Mouse (Mus musculus) limb, embryonic 14.5 days (tissue): ENCODE data around the gene Phc3. TPM values are rescaled to one million over a fixed set of nuclear protein-coding genes. Genes with fewer than 3 reads are reported as not detected.
A peak's percentile ranks its signal among the peaks of the same experiment; 100 is the strongest.

Experiments
- ATAC-seq: fragments of 200-750 bp; cut with Nextera tagmentation; 2 replicates; pipeline ENCODE4 v1.8.0; 2017; ENCODE audit warnings: low read depth, moderate number of reproducible peaks, moderate TSS enrichment; ENCODE audit not compliant: low FRiP score
- DNase-seq: peaks from one replicate; pipeline ENCODE4 v3.0.0-alpha.2; 2015; ENCODE audit warnings: low spot score
- H3K27ac ChIP-seq: fragments of 300-500 bp; sonication (generic); replicated peaks from 2 replicates; pipeline ENCODE4 v1.5.1; 2014; ENCODE audit warnings: low read depth, mild to moderate bottlenecking, low read length, moderate library complexity, mixed read lengths
- H3K27me3 ChIP-seq: fragments of 300-500 bp; sonication (generic); 2 replicates; pipeline ENCODE4 v1.6.1; 2014; ENCODE audit warnings: low read length, mixed read lengths; ENCODE audit not compliant: control insufficient read depth, insufficient read depth
- H3K36me3 ChIP-seq: fragments of 300-500 bp; sonication (generic); 2 replicates; pipeline ENCODE4 v1.6.1; 2014; ENCODE audit warnings: mild to moderate bottlenecking, low read length, moderate library complexity, mixed read lengths; ENCODE audit not compliant: control insufficient read depth, insufficient read depth
- H3K4me1 ChIP-seq: fragments of 300-500 bp; sonication (generic); 2 replicates; pipeline ENCODE4 v1.6.1; 2014; ENCODE audit warnings: antibody characterized with exemption, low read length, mixed read lengths; ENCODE audit not compliant: control insufficient read depth, insufficient read depth
- H3K4me2 ChIP-seq: fragments of 300-500 bp; sonication (generic); replicated peaks from 2 replicates; pipeline ENCODE4 v1.6.1; 2014; ENCODE audit warnings: low read depth, mild to moderate bottlenecking, low read length, moderate library complexity; ENCODE audit not compliant: severe bottlenecking
- H3K4me3 ChIP-seq: fragments of 300-500 bp; sonication (generic); replicated peaks from 2 replicates; pipeline ENCODE4 v1.5.1; 2014; ENCODE audit warnings: low read length
- H3K9ac ChIP-seq: fragments of 300-500 bp; sonication (generic); 2 replicates; pipeline ENCODE4 v1.6.1; 2014; ENCODE audit warnings: mild to moderate bottlenecking, low read depth, low read length, moderate library complexity; ENCODE audit not compliant: severe bottlenecking
- H3K9me3 ChIP-seq: fragments of 300-500 bp; sonication (generic); 2 replicates; pipeline ENCODE4 v1.6.1; 2016; ENCODE audit warnings: low read length; ENCODE audit not compliant: control insufficient read depth
- POLR2A ChIP-seq: fragments of 200-500 bp; IDR thresholded peaks from 2 replicates; pipeline ENCODE4 v1.8.0; 2012; ENCODE audit warnings: inconsistent platforms, mild to moderate bottlenecking, moderate library complexity, borderline replicate concordance; ENCODE audit not compliant: insufficient read depth, insufficient read length; ENCODE audit errors: extremely low read depth
- WGBS: fragments of 180-500 bp; shearing (Covaris S2); extraction: QIAGEN DNeasy Blood & Tissue Kit; methylation state at CpG from one replicate; pipeline ENCODE4 v1.1.7; 2014; 5-methylcytosine and 5-hydroxymethylcytosine counted together
- polyA plus RNA-seq, 2 experiments: library from polyadenylated mRNA; depleted of rRNA in 1 of 2; stranded (reverse) in 1 of 2; unstranded in 1 of 2; fragments of >200 nt; fragmentation: Nextera tagmentation in 1 of 2; extraction: Ambion mirVana in 1 of 2; gene quantifications; 2 replicates each; pipeline versions ENCODE4 v1.2.1 to v1.2.3; 2012 to 2014

Gene Phc3
- polyA plus RNA-seq, 2 experiments = 7.9 to 16.9 TPM

DNA sequence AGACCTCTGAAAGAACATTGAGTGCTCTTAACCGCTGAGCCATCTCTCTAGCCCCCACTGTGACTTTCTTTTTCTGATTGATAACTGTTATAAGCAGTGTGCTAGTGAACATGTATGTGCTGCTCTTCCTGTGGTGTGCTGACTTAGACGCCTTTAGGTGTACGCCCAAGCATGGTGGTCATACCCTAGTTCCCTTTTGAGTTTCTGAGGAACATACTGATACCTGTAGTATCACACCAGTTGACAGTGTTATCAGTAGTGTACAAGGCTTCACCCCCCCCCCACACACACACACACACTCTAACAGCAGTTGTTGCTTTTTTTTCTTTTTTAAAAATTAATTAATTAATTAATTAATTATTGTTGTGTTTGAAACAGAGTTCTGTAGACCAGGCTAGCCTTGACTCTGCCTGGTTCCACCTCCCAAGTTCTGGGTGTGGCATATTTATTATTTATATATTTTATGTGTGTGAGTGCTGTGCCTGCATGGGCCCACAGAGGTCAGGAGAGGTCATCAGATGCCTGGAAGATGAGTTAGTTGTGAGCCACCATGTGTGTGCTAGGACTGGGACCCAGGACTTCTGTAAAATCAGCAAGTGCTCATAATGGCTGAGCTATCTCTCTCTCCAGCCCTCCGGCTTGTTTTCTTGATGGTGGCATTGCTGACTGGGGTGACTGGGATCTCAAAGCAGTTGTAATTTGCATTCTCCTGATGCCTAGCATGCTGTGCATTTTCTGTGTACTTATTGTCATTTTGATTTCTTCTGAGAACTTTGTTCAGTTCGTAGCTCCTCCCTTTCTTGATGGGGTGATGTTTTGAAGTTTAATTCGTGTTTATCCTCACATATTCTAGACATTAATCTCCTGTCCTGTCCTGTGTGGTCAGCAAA is 35.4 kb upstream of the Phc3 start:
- Histone ChIP-seq H3K4me1 (peaks cover 7% of the 10 kb centered on the region; the same call in 1 of the 2 replicates), H3K9me3 (no peaks in the 10 kb centered on the region), H3K27me3 (no peaks in the 10 kb centered on the region), H3K4me2 (no peak overlapping the region), H3K4me3 (no peak overlapping the region), H3K27ac (no peak overlapping the region), H3K36me3 (no peaks in the 10 kb centered on the region), H3K9ac (no peak overlapping the region)
- ATAC-seq (no peak), DNase-seq (no peak)
- 80% methylated on average over 6 of the region's 6 CpGs for WGBS
- TF ChIP-seq POLR2A = no peak

DNA sequence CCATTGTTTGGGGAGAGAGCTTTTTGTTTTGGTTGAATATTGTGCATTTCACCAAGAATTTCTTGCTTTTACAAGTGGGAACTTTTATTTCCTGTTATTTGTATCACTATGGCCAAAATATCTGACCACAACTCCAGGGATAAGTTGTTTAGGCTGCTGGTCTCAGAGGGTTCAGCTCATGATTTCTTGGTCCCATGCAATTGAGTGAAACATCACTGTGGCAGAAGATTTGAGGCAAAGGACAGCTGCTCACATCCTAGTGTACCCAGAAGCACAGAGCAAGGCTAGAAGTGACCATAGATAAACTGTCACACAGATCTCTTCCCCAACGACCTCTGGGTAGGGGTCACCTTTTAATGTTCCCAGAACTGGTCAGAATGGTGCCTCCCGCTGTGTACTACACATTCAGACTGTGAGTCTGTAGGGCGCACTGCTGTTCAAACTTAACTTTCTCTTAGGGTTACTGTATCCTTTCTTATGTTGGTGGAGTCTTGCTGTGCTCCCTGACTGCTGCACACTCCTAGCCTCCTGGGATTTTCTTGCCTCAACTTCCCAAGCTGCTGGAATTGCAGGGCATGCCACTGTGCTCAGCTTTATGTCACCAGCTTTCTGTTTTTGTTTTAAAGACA is 31.9 kb upstream of the Phc3 start:
- no peak overlapping the region for H3K27ac ChIP-seq

DNA sequence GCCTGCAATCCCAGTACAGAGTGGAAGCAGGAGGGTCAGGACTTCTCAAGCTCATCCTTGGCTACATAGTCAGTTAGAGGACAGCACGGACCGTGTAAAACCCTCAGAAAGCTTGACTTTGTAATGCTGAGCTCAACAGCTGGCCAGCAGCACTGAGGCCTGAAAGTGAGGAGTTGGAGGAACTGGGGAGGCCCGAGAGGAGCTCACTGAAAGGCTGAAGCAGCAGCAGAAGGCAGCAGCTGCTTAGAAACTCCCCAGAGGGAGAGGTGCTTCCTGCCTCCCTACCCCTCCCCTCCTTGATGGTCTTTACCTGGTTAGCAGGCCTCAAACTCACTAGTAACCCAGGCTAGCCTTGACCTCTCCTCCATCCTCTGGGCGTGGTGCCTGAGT is 30.8 kb upstream of the Phc3 start:
- no peaks in the 10 kb centered on the region for H3K36me3 ChIP-seq
- ATAC-seq (no peak), DNase-seq (peak; percentile 38)
- no peaks in the 10 kb centered on the region for H3K27me3 ChIP-seq
- H3K4me1 ChIP-seq = peaks cover 28% of the 10 kb centered on the region
- WGBS = 23% methylated on average over 4 of the region's 4 CpGs
- no peak overlapping the region for H3K4me3 ChIP-seq
- H3K9ac ChIP-seq = peak overlapping the region; percentile 18; the same call in 1 of the 2 replicates
- H3K9me3 ChIP-seq = no peaks in the 10 kb centered on the region
- TF ChIP-seq POLR2A = no peak
- H3K4me2 ChIP-seq = no peak overlapping the region; the same call in 1 of the 2 replicates
- H3K27ac ChIP-seq = peak overlapping the region; percentile 71

More for the DNA sequence above, 31.9 kb upstream of the Phc3 start:
- ATAC-seq = no peak
- H3K4me3 ChIP-seq = no peak overlapping the region
- 47% methylated on average over 3 of the region's 3 CpGs for WGBS
- no peak for TF ChIP-seq POLR2A
- no peaks in the 10 kb centered on the region for H3K9me3 ChIP-seq
- no peaks in the 10 kb centered on the region for H3K27me3 ChIP-seq
- no peak overlapping the region for H3K9ac ChIP-seq
- DNase-seq = no peak
- peaks cover 28% of the 10 kb centered on the region for H3K4me1 ChIP-seq
- no peak overlapping the region for H3K4me2 ChIP-seq
- H3K36me3 ChIP-seq = no peaks in the 10 kb centered on the region

- H3K4me2 ChIP-seq = peak overlapping the region; percentile 2; the same call in 1 of the 2 replicates
- H3K9me3 ChIP-seq = no peaks in the 10 kb centered on the region
- H3K4me1 ChIP-seq = peaks cover 28% of the 10 kb centered on the region
- no peak for TF ChIP-seq POLR2A
- H3K36me3 ChIP-seq = no peaks in the 10 kb centered on the region
- peak overlapping the region; percentile 18; the same call in 1 of the 2 replicates for H3K9ac ChIP-seq
- 22% methylated on average over 10 of the region's 10 CpGs for WGBS
- H3K27me3 ChIP-seq = no peaks in the 10 kb centered on the region
- peak overlapping the region; percentile 71 for H3K27ac ChIP-seq
- no peak overlapping the region for H3K4me3 ChIP-seq
- ATAC-seq (no peak), DNase-seq (peak; percentile 36)
Measured at GRCm38 (mm10) chr3:30999401-31000017, 30.3 kb upstream of the Phc3 start.

- H3K4me2 ChIP-seq = peak overlapping the region; percentile 72
- WGBS = 5% methylated on average over 4 of the region's 4 CpGs
- TF ChIP-seq POLR2A = no peak
- H3K9me3 ChIP-seq = no peaks in the 10 kb centered on the region
- no peak overlapping the region for H3K27ac ChIP-seq
- H3K4me1 ChIP-seq = peaks cover 28% of the 10 kb centered on the region
- H3K27me3 ChIP-seq = no peaks in the 10 kb centered on the region
- H3K36me3 ChIP-seq = no peaks in the 10 kb centered on the region
- ATAC-seq (no peak), DNase-seq (no peak)
- peak overlapping the region; percentile 85 for H3K9ac ChIP-seq
- H3K4me3 ChIP-seq = peak overlapping the region; percentile 91
Measured at GRCm38 (mm10) chr3:30996688-30997014, 27.4 kb upstream of the Phc3 start.
